Mouse (Mus musculus): ENCODE results near the gene Tmem132c. TPM values are rescaled to one million over a fixed set of nuclear protein-coding genes. Genes with fewer than 3 reads are reported as not detected.

Tmem132c gene
- total and polyA plus RNA-seq, 3 experiments = 0.14 to 0.43 TPM; not detected in 1

- no peak overlapping the region for H3K9ac ChIP-seq (ENCODE audit: low read depth, low read length)
- no peak overlapping the region for H3K4me3 ChIP-seq
- H3K4me1 ChIP-seq (ENCODE audit: control insufficient read depth, insufficient read depth, low read length) = no peaks in the 10 kb centered on the region
- no peak for DNase-seq
- intact Hi-C loops (cut with DNase I) = no loop called here
- no peaks in the 10 kb centered on the region for H3K27me3 ChIP-seq (ENCODE audit: control insufficient read depth, insufficient read depth, low read length)
- H3K36me3 ChIP-seq (ENCODE audit: control insufficient read depth, insufficient read depth, low read length) = no peaks in the 10 kb centered on the region
- TF ChIP-seq CTCF (IDR thresholded peaks at IDR 0.05) (peak; percentile 49), POLR2A (IDR thresholded peaks at IDR 0.05; ENCODE audit: insufficient read depth, low read depth, low read length) (no peak), EP300 (IDR thresholded peaks at IDR 0.05; ENCODE audit: insufficient read depth, low read depth, low read length) (no peak)
- no peaks in the 10 kb centered on the region for H3K79me2 ChIP-seq (replicated peaks; ENCODE audit: control insufficient read depth, insufficient read depth, low read length)
- H3K27ac ChIP-seq = no peak overlapping the region
- WGBS = 75% methylated on average over 6 of the region's 6 CpGs
Observed at GRCm38 (mm10) chr5:127511653-127512052, 270.0 kb downstream of the Tmem132c start.

- H3K27me3 ChIP-seq (ENCODE audit: control insufficient read depth, insufficient read depth, low read length) = no peaks in the 10 kb centered on the region
- no peaks in the 10 kb centered on the region for H3K36me3 ChIP-seq (ENCODE audit: control insufficient read depth, insufficient read depth, low read length)
- H3K4me1 ChIP-seq (ENCODE audit: control insufficient read depth, insufficient read depth, low read length) = no peaks in the 10 kb centered on the region
- H3K79me2 ChIP-seq (replicated peaks; ENCODE audit: control insufficient read depth, insufficient read depth, low read length) = no peaks in the 10 kb centered on the region
- no peak overlapping the region for H3K4me3 ChIP-seq
- H3K9ac ChIP-seq (ENCODE audit: low read depth, low read length) = no peak overlapping the region
- DNase-seq = no peak
- no peak overlapping the region for H3K27ac ChIP-seq
- TF ChIP-seq CTCF (IDR thresholded peaks at IDR 0.05) (no peak), EP300 (IDR thresholded peaks at IDR 0.05; ENCODE audit: insufficient read depth, low read depth, low read length) (no peak), POLR2A (IDR thresholded peaks at IDR 0.05; ENCODE audit: insufficient read depth, low read depth, low read length) (no peak)
- 85% methylated on average over 9 of the region's 9 CpGs for WGBS
- intact Hi-C loops (cut with DNase I) = no loop called here
Observed at GRCm38 (mm10) chr5:127515960-127516359, 274.4 kb downstream of the Tmem132c start.

- intact Hi-C loops (cut with DNase I) = loop anchor here (10.0 kb wide), 1 partner anchor 132 kb away; no protein-coding TSS in a partner anchor
- TF ChIP-seq POLR2A (IDR thresholded peaks at IDR 0.05; ENCODE audit: insufficient read depth, low read depth, low read length) = no peak
- TF ChIP-seq EP300 (IDR thresholded peaks at IDR 0.05; ENCODE audit: insufficient read depth, low read depth, low read length) = no peak
- TF ChIP-seq CTCF (IDR thresholded peaks at IDR 0.05) = peak; percentile 69
- WGBS = 45% methylated on average over 9 of the region's 9 CpGs
- Histone ChIP-seq H3K27me3 (ENCODE audit: control insufficient read depth, insufficient read depth, low read length) (no peaks in the 10 kb centered on the region), H3K27ac (no peak overlapping the region), H3K36me3 (ENCODE audit: control insufficient read depth, insufficient read depth, low read length) (no peaks in the 10 kb centered on the region), H3K9ac (ENCODE audit: low read depth, low read length) (no peak overlapping the region), H3K4me3 (no peak overlapping the region), H3K4me1 (ENCODE audit: control insufficient read depth, insufficient read depth, low read length) (no peaks in the 10 kb centered on the region), H3K79me2 (replicated peaks; ENCODE audit: control insufficient read depth, insufficient read depth, low read length) (no peaks in the 10 kb centered on the region)
- DNase-seq = no peak
Observed at GRCm38 (mm10) chr5:127522744-127523476, 281.3 kb downstream of the Tmem132c start.

- Histone ChIP-seq H3K9ac (ENCODE audit: low read depth, low read length) (no peak overlapping the region), H3K36me3 (ENCODE audit: control insufficient read depth, insufficient read depth, low read length) (no peaks in the 10 kb centered on the region), H3K4me1 (ENCODE audit: control insufficient read depth, insufficient read depth, low read length) (no peaks in the 10 kb centered on the region), H3K27me3 (ENCODE audit: control insufficient read depth, insufficient read depth, low read length) (no peaks in the 10 kb centered on the region), H3K27ac (no peak overlapping the region), H3K79me2 (replicated peaks; ENCODE audit: control insufficient read depth, insufficient read depth, low read length) (no peaks in the 10 kb centered on the region), H3K4me3 (no peak overlapping the region)
- WGBS = 57% methylated on average over 10 of the region's 10 CpGs
- intact Hi-C loops (cut with DNase I) = loop anchor here (10.0 kb wide), 1 partner anchor 127 kb away; no protein-coding TSS in a partner anchor
- DNase-seq = no peak
- TF ChIP-seq CTCF (IDR thresholded peaks at IDR 0.05) (no peak), EP300 (IDR thresholded peaks at IDR 0.05; ENCODE audit: insufficient read depth, low read depth, low read length) (no peak), POLR2A (IDR thresholded peaks at IDR 0.05; ENCODE audit: insufficient read depth, low read depth, low read length) (no peak)
Observed at GRCm38 (mm10) chr5:127527344-127527974, 285.9 kb downstream of the Tmem132c start.

- TF ChIP-seq POLR2A (IDR thresholded peaks at IDR 0.05; ENCODE audit: insufficient read depth, low read depth, low read length) (no peak), CTCF (IDR thresholded peaks at IDR 0.05) (no peak), EP300 (IDR thresholded peaks at IDR 0.05; ENCODE audit: insufficient read depth, low read depth, low read length) (no peak)
Observed at GRCm38 (mm10) chr5:127537508-127537907, 295.9 kb downstream of the Tmem132c start.

GRCm38 (mm10) chr5:127546585-127546991, 305.0 kb downstream of the Tmem132c start:
- TF ChIP-seq POLR2A (IDR thresholded peaks at IDR 0.05; ENCODE audit: insufficient read depth, low read depth, low read length) = no peak
- TF ChIP-seq EP300 (IDR thresholded peaks at IDR 0.05; ENCODE audit: insufficient read depth, low read depth, low read length) = no peak
- no peak for TF ChIP-seq CTCF (IDR thresholded peaks at IDR 0.05)
- H3K27me3 ChIP-seq (ENCODE audit: control insufficient read depth, insufficient read depth, low read length) = no peaks in the 10 kb centered on the region
- 78% methylated on average over 5 of the region's 5 CpGs for WGBS
- no peak for DNase-seq
- H3K4me3 ChIP-seq = no peak overlapping the region
- no peaks in the 10 kb centered on the region for H3K36me3 ChIP-seq (ENCODE audit: control insufficient read depth, insufficient read depth, low read length)
- no peaks in the 10 kb centered on the region for H3K4me1 ChIP-seq (ENCODE audit: control insufficient read depth, insufficient read depth, low read length)
- H3K27ac ChIP-seq = no peak overlapping the region
- H3K79me2 ChIP-seq (replicated peaks; ENCODE audit: control insufficient read depth, insufficient read depth, low read length) = no peaks in the 10 kb centered on the region
- intact Hi-C loops (cut with DNase I) = no loop called here
- H3K9ac ChIP-seq (ENCODE audit: low read depth, low read length) = no peak overlapping the region

More at GRCm38 (mm10) chr5:127537508-127537907, 295.9 kb downstream of the Tmem132c start:
- H3K4me1 ChIP-seq (ENCODE audit: control insufficient read depth, insufficient read depth, low read length) = no peaks in the 10 kb centered on the region
- intact Hi-C loops (cut with DNase I) = no loop called here
- H3K79me2 ChIP-seq (replicated peaks; ENCODE audit: control insufficient read depth, insufficient read depth, low read length) = no peaks in the 10 kb centered on the region
- DNase-seq = no peak
- H3K36me3 ChIP-seq (ENCODE audit: control insufficient read depth, insufficient read depth, low read length) = no peaks in the 10 kb centered on the region
- no peak overlapping the region for H3K4me3 ChIP-seq
- no peaks in the 10 kb centered on the region for H3K27me3 ChIP-seq (ENCODE audit: control insufficient read depth, insufficient read depth, low read length)
- no peak overlapping the region for H3K27ac ChIP-seq
- H3K9ac ChIP-seq (ENCODE audit: low read depth, low read length) = no peak overlapping the region
- 62% methylated on average over 2 of the region's 2 CpGs for WGBS

Measured in heart, adult 2 months (tissue).